Mouse (Mus musculus) adrenal gland, postnatal 25 days (tissue): ENCODE measurements around the gene Psg29. TPM values are rescaled to one million over a fixed set of nuclear protein-coding genes. Genes with fewer than 3 reads are reported as not detected.

ENCODE experiments used
- DNase-seq: peaks from one replicate; pipeline ENCODE4 v3.0.0; 2021; ENCODE audit warnings: mixed read lengths
- long read RNA-seq: library from polyadenylated mRNA; stranded (forward); transcript quantifications from one replicate; pipeline ENCODE4 v2.0.0, GENCODE M21; 2021
- total RNA-seq: library from RNA; stranded (reverse); gene quantifications from 2 replicates; pipeline ENCODE4 v1.2.3, GENCODE M21; 2021

The Psg29 gene
- not detected in 2 replicates for total RNA-seq
- long read RNA-seq: 0 reads

- DNase-seq: no peak
Observed at GRCm38 (mm10) chr7:17203177-17203576, at the start of gene Psg29. Psg29 (plus strand) TSS chr7:17203477.

DNA sequence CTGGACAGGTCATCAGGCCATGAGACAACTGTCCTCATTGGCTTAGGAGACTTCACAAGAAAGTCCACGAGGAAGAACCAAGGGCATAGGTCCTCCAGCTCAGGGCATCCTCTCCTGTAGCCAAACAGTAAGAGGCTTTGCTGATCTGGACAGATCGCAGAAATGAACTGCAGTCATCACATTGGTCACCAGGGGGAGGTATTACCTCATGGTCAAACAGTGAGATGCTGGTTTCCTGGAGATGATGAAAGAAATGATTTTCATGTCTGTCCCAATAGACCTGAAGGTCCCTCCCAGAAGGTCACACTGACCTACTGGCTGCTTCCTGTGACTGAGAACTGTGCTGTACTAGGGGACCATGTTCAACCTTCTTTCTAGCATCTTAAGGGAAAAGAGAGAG lies 47.6 kb upstream of the Psg29 start:
- peak; percentile 31 for DNase-seq

GRCm38 (mm10) chr7:17156885-17157677 lies 46.2 kb upstream of the Psg29 start:
- DNase-seq: no peak

DNA sequence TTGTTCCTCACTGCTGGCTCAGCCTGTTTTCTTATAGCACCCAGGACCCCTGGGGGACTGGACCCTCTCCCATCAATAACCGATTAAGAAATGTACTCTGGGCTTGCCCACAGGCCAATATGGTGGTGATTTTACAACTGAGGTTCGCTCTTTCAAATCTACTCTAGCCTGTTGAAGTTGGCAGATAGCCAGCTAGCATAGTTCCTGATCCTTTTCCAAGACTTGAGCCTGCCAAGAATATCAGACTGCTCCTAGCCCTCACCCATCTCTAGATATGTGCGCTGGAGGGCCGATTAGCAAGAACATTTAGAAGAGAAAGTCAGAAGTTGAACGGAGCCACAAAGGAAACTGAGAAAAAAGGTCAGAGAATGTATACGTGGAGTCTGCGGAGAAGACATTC lies 44.3 kb upstream of the Psg29 start:
- no peak for DNase-seq

GRCm38 (mm10) chr7:17171827-17172226 lies 31.4 kb upstream of the Psg29 start:
- no peak for DNase-seq

GRCm38 (mm10) chr7:17205530-17206184 lies 2.4 kb downstream of the Psg29 start:
- DNase-seq: no peak

Other genes with a start within 250 kb of the Psg29 start
- 4.3 and 5.4 TPM in 2 replicates for gene Pnmal1, start 243.8 kb upstream of the Psg29 start, total RNA-seq
- gene Gm42372, start 220.4 kb upstream of the Psg29 start, total RNA-seq: 1.1 and 2.1 TPM in 2 replicates
- gene Ccdc8, start 210.8 kb upstream of the Psg29 start, total RNA-seq: 19.7 and 26.0 TPM in 2 replicates
- 93.6 and 103 TPM in 2 replicates for gene Ppp5c, start 175.6 kb upstream of the Psg29 start, total RNA-seq
- 2.1 and 3.5 TPM in 2 replicates for gene Hif3a, start 141.1 kb upstream of the Psg29 start, total RNA-seq
- gene Psg16, start 129.4 kb upstream of the Psg29 start, total RNA-seq: 0.24 and 0.33 TPM in 2 replicates
- gene Ceacam3, start 53.2 kb upstream of the Psg29 start, total RNA-seq: not detected in 2 replicates